Mouse (Mus musculus): ENCODE measurements around the gene Aif1l. TPM values are rescaled to one million over a fixed set of nuclear protein-coding genes. Genes with fewer than 3 reads are reported as not detected.
"Not testable (repeated sequence)": the region's sequence is repeated elsewhere in the genome, so short reads cannot be mapped to it uniquely, and the experiment has no call there.

Aif1l gene
- total RNA-seq (2021), result 7.1 and 11.0 TPM in 2 replicates
- long read RNA-seq, transcript Aif1l-201 (6 exons, 3,117 nt), result major isoform, 5 of 9 reads
- long read RNA-seq, partial matches to known transcripts, result 0 of 9 reads
- long read RNA-seq, other reads (novel, unspliced or antisense), result 4 of 9 reads

DNA sequence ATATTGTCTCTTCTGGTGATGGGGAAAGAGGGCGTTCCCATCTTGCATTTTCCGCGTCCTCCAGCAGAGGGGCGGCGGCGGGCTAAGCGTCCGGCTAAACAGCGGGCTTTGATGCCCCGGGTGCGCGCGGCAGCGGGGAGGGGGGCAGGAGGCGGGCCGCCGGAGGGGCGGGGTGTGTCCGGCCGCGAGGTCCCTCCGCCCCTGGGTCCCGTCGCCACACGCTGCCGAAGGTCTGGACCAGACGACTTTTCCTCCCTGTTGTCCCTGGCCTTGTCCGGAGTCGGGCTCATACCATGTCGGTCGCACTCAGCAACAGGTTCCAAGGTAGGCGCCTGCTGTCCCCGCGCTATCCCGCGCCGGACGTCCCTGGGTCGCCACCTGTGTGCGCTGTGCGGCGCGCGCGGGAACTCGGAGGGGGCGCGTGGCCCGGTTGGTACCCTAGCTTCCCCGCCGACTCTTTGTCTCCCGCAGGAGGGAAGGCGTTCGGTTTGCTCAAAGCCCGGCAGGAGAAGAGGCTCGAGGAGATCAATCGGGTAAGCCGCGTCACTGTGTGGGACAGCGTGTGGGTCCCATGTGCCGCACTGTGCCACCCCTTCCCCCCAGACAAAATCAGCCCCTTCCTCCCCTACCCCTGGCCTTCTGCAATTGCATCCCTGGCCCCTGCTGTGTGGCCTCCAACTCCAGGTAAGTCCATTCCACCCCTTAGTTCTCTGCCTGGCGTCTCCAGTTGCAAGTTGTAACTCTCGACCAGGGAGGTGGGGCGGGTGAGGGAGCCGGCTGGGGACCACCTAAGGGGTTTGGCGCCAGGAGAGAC lies at the start of gene Aif1l:
TSS of gene Aif1l (plus strand) at position 82 of the 814 bp plus-strand sequence.
- peak; percentile 66 for DNase-seq

- DNase-seq, result no peak
Measured at GRCm38 (mm10) chr2:31900932-31901331, 49.0 kb upstream of the Aif1l start.

- DNase-seq, result no peak
Measured at GRCm38 (mm10) chr2:31901659-31902362, 48.1 kb upstream of the Aif1l start.

DNA sequence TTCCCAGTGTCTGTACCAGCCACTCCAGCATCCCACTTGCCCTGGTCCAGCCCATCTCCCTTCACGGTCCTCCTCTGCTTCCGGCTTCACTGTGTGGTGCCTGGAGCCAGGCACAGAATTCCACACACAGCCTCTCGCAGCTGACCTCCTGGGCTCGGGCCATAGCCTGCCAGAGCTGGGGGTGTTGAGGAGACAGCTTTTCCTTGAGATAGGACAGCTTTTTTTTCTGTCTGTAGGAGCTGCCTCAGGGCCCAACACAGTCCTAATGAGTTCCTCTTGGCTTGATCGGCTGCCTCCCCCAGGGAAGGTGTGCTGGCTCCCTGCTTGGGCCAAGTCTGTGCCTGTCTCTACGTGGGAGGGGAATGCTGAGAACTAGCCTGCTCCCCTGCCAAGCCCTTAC lies 45.9 kb upstream of the Aif1l start:
- DNase-seq, result no peak

DNA sequence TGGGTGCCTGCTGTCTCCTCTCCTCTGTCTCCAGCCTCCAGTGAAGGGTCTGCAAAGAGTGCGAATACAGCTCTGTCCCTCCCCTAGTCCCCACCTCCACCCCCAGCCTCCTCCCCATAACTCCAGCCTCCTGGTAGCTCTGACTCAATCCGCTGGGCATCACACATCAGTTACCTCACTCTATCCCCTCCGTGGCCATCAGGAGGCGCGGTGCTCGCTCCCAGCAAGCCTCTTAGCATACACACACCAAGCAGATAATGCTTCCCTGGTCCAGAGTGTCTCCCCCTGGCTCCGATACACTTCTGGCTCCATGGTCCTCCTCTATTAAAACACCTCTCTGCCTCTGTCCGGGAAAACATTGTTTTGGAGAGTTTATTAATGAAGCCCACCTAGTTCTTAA lies 45.3 kb upstream of the Aif1l start:
- DNase-seq, result no peak

- DNase-seq, result no peak
Measured at GRCm38 (mm10) chr2:31905682-31906081, 44.3 kb upstream of the Aif1l start.

DNA sequence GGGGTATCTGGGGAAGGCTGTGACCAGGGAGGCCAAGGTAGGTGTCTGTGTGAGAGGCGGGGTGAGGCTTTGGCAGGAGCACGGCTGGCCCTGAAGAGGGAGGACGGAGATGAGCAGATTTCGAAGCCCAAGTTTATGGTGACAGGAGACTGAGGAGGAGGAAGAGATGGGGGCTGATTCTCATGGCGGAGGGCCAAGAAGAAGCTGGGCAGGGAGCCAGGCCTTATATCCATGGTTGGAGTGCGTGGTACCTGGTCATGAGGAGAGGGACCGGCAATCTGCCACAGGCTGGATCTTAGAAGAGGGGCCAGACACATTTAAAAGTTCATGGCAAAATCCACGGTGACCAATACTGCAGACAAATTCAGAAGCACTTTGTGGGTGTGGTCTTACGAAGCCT lies 43.5 kb upstream of the Aif1l start:
- no peak for DNase-seq

- DNase-seq, result peak; percentile 31
Measured at GRCm38 (mm10) chr2:31912575-31912974, 37.4 kb upstream of the Aif1l start.

DNA sequence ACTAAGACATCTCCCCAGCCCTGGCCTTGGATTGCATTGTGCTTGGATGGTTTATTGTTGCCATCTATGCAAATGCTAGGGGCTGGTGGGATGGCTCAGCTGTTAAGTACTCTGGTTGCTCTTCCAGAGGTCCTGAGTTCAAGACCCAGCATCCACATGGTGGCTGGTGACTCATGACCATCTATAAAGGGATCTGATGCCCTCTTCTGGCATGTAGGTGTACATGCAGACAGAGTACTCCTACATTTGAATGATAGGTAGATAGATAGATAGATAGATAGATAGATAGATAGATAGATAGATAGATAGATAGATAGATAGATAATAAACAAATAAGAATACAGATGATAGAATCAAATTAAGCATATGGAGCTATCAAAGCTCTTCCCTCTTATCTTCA lies 35.7 kb upstream of the Aif1l start:
- not testable (repeated sequence) for DNase-seq

DNA sequence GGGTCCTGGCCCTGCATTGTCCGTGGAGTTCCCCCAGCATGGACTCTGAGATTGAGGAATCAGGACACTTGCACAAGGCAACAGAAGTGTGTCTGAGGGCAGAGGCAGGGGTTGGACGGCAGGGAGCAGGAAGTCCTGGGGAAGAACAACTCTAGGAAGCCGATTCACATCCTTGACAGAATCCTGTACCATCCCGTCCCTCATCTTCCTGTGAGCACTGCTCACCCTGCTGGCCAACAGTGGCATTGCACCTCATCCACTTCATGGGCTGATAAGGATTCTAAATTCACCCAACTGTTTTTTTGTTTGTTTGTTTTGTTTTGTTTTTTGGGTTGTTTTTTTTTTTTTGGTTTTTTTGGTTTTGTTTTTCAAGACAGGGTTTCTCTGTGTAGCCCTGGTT lies 34.8 kb upstream of the Aif1l start:
- peak; percentile 78 for DNase-seq

DNA sequence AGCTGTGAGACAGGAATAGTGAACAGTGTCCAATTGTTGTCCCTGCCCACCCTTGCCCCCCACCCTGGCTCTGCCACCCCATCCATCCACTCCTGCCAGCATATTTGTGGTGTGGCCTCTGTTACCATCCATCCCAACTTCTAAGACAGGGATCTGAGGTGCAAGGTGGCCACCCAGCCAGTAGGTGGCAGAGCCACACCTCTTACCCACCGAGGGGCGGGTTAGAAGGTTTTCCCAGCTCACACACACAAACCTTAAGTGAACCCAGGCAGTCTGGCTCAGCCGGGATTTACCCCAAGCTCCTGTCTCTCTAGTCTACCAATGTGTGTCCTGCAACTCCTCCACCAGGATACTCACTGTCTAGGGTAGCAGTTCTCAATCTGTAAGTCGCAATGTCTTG lies 32.3 kb upstream of the Aif1l start:
- DNase-seq, result peak; percentile 54

DNA sequence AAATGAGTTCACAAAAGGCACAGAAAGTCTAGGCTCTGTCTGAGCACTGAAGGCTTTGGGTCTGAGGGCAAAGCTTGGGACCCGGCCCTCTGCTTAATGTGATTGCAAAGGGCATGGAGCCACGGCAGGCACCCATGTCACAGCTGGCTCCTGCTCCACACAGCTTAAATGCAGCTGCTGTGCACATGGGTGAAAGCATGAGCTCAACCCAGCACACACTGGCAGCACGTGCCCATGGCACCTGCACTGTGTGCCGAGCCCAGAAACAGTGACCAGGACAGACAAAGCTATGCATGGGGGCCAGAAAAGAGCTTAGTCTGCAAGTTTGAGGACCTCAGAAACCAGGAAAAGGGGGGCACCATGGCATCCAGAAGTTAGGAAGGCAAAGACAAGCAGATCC lies 26.3 kb upstream of the Aif1l start:
- DNase-seq, result no peak

GRCm38 (mm10) chr2:31924811-31925210 lies 25.1 kb upstream of the Aif1l start:
- DNase-seq, result no peak

GRCm38 (mm10) chr2:31925936-31926335 lies 24.0 kb upstream of the Aif1l start:
- no peak for DNase-seq

DNA sequence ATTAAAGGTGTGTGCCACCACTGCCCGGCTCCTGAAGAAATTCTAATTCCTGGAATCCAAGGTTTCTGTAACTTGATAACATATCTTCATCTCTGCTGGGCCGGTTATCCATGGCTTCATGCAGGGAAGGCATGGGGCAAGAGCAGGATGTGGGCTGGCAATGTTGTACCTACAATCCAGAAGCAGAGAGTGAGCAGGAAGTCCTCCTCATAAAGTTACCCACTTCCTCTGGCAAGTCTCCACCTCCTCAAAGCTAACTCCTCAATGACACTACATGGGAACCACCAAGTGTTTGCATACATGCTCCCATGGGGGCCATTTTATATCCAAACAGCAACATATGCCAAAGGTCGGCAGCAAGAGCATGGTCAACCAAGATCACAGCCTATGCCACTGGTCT lies 20.3 kb upstream of the Aif1l start:
- no peak for DNase-seq

- no peak for DNase-seq
Measured at GRCm38 (mm10) chr2:31934551-31934950, 15.4 kb upstream of the Aif1l start.

- no peak for DNase-seq
Measured at GRCm38 (mm10) chr2:31935054-31935453, 14.9 kb upstream of the Aif1l start.

DNA sequence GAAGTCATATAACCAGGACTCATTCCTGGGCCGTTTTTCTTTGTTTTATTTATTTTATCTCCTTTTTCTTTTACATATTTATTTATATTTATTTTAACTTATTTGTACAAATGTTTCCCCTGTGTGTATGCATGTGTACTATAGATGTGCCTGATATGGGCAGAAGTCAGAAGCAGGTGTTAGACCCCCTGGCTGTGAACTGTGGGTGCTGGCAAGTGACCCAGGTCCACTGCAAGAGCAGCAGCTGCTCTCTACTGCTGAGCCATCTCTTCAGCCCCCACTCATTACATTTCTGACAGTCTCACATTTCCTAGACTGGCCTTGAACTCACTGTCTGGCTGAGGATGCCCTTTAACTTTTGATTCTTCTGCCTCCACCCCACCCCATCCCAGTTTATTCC lies 11.6 kb upstream of the Aif1l start:
- DNase-seq, result no peak

DNA sequence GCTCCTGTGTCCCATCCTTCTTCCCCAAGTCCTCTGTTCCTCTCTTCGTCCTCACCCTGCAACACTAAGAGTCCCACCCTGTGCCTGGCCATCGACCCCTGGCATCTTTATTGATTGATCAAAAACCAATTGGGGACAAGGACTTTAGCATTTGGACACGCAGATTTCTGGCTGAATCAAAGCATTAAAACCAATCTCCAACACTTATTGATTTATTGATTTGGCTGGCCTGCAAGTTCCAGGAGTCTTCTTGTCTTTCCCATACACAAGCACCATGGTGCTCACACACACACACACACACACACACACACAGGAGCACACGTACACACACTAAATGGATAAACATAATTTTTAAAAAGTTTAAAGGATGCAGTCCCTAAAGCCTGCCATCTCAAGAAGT lies 6.9 kb upstream of the Aif1l start:
- DNase-seq, result no peak

DNA sequence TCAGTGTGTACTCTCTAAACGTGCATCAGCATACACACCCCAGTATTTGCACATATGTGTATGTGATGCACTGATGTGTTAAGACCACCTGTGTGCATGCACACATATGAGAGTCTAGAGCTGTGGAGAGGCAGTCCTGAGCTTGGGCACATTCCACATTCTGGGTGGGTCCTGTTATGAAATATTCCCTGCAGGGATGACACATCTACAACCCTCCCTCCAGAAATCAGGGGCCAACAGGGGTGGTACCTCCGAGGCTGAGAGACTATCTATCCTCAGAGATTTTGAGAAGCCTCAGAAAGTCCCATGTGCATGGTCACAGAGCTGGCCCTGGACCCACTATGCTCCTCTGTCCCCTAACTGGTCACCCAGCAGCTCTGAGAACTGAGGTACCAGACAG lies 4.4 kb upstream of the Aif1l start:
- DNase-seq, result no peak

DNA sequence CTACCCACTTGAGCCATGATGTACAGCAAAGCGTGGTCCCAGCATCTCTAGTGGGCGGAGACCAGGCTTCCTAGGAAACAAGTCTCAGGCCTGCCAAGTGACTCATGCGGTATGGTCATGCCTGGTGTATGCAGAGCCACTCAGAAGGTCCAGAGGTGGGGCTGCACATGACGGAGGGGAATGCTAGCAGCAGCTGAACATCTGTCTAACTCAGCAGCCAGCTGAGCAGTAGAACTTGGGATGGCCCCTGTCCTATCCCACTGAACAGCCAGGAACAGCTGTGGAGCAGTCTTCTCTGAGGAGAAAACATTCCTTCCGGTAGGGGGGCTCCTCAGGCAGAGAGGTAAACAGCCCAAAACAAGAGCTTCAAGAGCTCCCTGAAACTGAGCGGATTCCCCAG lies 1.5 kb upstream of the Aif1l start:
- DNase-seq, result peak; percentile 17

DNA sequence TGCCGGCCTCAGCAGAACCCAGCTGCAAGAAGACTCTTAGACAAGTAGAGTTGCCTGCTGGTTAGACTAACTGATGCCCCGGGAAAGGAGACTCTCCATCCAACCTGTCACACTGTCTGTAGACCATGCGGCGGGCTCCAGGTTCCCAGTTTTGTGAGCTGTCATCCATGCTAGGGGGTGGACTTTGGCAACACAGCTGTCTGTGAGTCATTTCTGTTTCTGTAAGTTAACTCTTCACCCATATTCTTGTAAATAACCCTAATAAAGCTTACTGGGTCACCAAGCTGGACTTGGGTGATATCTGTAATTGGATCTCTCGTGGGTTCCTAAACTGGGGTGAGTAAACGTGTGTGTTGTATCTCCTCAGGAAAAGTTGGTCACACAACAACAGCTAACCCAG lies 1.1 kb upstream of the Aif1l start:
- DNase-seq, result no peak

GRCm38 (mm10) chr2:31950966-31951365 lies 1.0 kb downstream of the Aif1l start:
- DNase-seq, result no peak

DNA sequence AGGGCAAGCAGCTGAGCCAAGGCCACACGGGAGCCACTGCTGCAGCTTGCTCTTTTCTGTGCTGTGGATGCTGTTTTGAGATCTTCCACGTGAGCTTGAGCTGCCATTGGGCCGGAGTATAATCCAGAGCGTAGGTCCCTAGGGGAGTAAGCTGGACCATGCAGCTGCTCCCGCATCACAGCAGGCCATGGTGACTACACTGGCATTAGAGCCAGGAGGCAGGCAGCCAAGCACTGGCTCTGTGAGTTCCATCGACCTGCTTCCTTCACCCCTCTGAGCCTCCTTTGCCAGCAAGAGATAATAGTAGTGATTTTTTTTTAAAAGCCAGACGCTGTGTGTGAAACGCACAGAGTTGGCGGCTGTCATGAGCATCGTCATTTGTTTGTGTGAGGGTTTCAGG lies 2.3 kb downstream of the Aif1l start:
- DNase-seq, result no peak
